Mouse (Mus musculus): Measurements from ENCODE around the gene Zfp961.

DNA sequence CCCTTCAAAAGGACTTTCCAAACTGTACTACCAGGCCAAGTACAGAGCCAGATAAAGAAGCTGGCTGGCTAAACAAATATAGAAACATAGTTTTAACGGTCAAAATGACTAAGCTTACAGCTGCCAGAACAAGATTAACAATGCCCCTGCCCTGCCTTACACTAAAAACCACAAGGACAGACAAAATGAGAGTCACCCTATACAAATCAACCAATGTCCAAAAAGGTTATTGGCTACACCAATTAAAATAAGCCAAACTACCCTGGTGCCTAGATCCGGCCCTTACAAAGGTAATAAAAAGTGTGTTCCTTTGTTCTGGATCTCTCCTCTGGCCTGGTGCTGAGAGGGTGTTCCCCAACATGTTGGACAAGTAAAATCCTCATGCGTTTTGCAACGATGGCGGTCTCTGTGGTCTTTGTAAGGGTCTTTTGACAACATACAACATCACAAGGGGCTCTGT, 43.0 kb upstream of the Zfp961 start:
- no peak for TF ChIP-seq CTCF (IDR thresholded peaks at IDR 0.05; ENCODE audit: borderline replicate concordance, insufficient read depth, low read depth, low read length)
- TF ChIP-seq POLR2A (IDR thresholded peaks at IDR 0.05; ENCODE audit: borderline replicate concordance, insufficient read depth, low read length): no peak

Measured in cerebellum, adult 2 months (tissue).